Mouse (Mus musculus): Measurements from ENCODE around the gene Plscr3. TPM values are rescaled to one million over a fixed set of nuclear protein-coding genes. Genes with fewer than 3 reads are reported as not detected.
"Not testable (repeated sequence)": the region's sequence is repeated elsewhere in the genome, so short reads cannot be mapped to it uniquely, and the experiment has no call there.

Gene Plscr3
- polyA plus RNA-seq, 1 experiment from 2014 or later, result 111 TPM

DNA sequence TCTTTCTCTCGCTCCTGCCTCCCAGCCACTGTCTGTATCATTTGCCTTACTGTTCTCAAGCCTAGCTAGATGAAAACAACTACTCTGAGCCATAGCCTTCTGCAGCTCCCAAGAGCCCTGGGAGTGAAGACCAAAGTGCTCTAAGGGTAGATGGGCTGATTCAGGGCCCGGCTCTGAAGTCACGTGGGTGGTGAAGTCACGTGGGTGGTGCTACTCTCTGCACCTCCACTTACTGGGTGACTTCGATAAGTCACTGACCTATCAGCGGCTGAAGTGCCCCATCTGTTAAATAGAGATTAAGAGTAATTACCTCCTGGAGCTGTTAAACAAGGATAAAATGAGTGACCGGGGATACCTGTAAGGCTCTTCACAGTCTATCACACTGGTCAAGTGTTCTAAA lies 7.8 kb downstream of the Plscr3 start:
- no peak for DNase-seq (ENCODE audit: low spot score)
- Histone ChIP-seq H3K36me3 (replicated peaks) (peaks cover 42% of the 10 kb centered on the region), H3K27me3 (replicated peaks; ENCODE audit: low read depth, poor library complexity, severe bottlenecking) (peaks cover 32% of the 10 kb centered on the region), H3K9me3 (no peaks in the 10 kb centered on the region), H3K4me3 (0 out of 2 replicates have a peak overlapping the region, but pooled peaks have one; percentile 14), H3K27ac (replicated peaks) (0 out of 2 replicates have a peak overlapping the region, but pooled peaks have one; percentile 41), H3K4me1 (peaks cover 27% of the 10 kb centered on the region)
- 77% methylated on average over 7 of the region's 7 CpGs for WGBS

DNA sequence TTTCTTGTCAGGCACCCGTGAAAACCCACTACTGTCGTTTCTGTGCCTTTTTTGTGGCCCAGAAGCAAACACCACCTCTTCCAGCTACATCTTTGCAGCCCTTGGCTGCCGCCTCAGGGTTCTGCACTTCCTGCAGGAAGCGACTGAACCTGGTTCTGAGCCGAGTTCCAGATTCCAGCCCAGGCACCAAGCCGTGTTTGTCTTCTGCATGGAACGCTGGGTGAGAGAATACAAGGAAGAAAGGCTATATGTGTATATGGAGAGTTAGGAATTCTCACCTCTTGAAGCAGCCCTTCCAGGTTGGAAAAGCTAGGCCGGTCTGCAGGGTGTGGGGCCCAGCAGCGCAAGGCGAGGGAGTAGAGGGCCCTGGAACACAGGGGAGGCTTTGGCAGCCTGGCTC lies 8.5 kb downstream of the Plscr3 start:
- H3K4me1 ChIP-seq, result peaks cover 27% of the 10 kb centered on the region
- H3K27me3 ChIP-seq (replicated peaks; ENCODE audit: low read depth, poor library complexity, severe bottlenecking), result peaks cover 39% of the 10 kb centered on the region
- H3K9me3 ChIP-seq, result no peaks in the 10 kb centered on the region
- H3K27ac ChIP-seq (replicated peaks), result peak overlapping the region; percentile 52; the same call in 1 of the 2 replicates
- peaks cover 35% of the 10 kb centered on the region for H3K36me3 ChIP-seq (replicated peaks)
- no peak for DNase-seq (ENCODE audit: low spot score)
- WGBS, result 86% methylated on average over 10 of the region's 10 CpGs
- H3K4me3 ChIP-seq, result no peak overlapping the region

DNA sequence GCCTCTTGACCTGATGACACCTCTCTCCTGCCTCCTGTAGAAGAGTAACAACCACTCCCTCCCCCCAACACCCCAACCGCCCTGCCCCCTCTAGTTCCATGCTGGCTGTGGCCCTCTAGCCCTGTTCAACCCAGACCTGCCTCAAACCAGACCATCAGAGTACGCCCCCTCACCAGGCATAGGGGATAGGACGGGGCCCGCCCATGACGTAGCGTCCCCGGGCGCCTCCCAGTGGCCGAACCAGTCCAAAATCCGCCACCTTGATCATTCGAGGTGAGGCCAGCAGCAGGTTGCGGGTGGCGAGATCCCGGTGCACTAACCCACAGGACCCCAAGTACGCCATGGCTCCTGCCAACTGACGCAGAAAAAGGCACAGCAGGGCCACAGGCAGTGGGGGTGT lies 9.2 kb downstream of the Plscr3 start:
- H3K4me3 ChIP-seq, result peak overlapping the region; percentile 13
- 0 out of 2 replicates have a peak overlapping the region, but pooled peaks have one; percentile 11 for H3K27ac ChIP-seq (replicated peaks)
- peaks cover 29% of the 10 kb centered on the region for H3K36me3 ChIP-seq (replicated peaks)
- H3K4me1 ChIP-seq, result peaks cover 27% of the 10 kb centered on the region
- WGBS, result 23% methylated on average over 16 of the region's 16 CpGs
- peaks cover 41% of the 10 kb centered on the region for H3K27me3 ChIP-seq (replicated peaks; ENCODE audit: low read depth, poor library complexity, severe bottlenecking)
- H3K9me3 ChIP-seq, result no peaks in the 10 kb centered on the region
- DNase-seq (ENCODE audit: low spot score), result peak; percentile 77

DNA sequence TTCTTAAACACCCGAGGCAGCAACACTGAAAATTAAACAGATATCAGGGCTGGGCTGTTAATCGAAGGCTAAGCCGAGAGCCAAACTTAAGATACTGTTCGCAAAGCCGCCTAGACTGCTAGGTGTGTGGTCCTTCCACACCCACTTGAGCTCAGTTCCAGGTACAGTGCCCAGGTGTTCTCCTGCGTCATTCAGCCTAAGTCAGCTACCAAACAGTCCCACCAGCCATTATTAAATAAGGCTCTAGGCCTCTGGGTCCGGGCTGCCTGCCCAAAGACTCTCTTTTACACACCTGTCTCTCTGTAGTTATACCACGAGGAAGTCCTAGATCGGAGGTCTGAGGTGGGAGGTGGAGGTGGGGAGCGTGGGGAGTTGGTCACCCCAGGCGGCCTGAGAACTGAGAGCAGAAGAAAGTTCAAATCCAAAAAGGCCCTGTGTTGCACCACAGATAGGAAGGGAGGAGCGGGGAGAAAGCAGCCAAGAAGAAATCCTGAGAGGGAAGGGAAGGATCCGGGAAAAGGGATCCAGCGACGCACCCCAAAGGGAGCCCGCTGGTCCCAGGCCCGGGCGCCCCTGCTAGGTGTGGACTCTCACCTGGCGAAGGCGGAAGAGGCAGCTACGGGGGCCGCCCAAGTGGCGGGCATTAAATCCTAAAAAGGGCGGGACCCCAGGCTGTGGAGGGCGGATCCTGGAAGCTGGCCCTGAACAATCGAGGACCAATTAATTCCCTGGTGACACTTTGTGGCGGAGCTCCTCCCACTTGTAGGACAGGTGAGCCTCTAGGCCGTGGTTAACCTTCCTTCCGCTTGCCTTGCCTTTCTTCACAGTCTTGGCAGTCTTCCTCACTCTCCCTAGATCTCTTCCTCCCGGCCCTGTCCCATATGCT lies 12.2 kb downstream of the Plscr3 start, which contains the start of gene Tnk1:
Gene Tnk1, minus strand, starts transcription at position 618 of the 886 bp plus-strand sequence.
- 18% methylated on average over 30 of the region's 30 CpGs for WGBS
- H3K4me3 ChIP-seq, result peak within 1 kb of the TSS; percentile 41
- H3K27me3 ChIP-seq (replicated peaks; ENCODE audit: low read depth, poor library complexity, severe bottlenecking), result peaks cover 41% of the 10 kb centered on the region
- peak within 1 kb of the TSS; percentile 20; the same call in 1 of the 2 replicates for H3K27ac ChIP-seq (replicated peaks)
- H3K36me3 ChIP-seq (replicated peaks), result no peaks in the 10 kb centered on the region
- DNase-seq (ENCODE audit: low spot score), result peak; percentile 34
- peaks cover 17% of the 10 kb centered on the region for H3K4me1 ChIP-seq
- H3K9me3 ChIP-seq, result no peaks in the 10 kb centered on the region

DNA sequence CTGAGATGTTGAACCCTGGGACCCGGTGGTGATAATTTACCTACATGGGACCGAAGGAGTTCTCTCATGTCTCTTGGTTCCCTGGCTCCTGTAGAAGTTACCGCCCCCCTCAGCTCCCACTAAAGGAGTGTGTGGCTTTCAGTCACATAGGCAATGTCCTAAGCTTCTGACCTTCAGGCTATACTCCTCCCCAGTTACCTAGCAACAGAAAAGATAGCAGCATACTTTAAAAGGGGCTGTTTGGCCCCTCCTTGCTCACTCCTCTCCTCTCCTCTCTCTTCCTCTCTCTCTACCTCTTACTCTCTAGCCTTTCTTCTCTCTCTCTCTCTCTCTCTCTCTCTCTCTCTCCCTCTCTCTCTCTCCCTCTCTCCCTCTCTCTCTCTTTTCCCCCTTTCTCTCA lies 17.6 kb downstream of the Plscr3 start:
- WGBS, result 86% methylated on average over 3 of the region's 3 CpGs
- not testable (repeated sequence) for H3K36me3 ChIP-seq (replicated peaks); H3K9me3 ChIP-seq; H3K4me1 ChIP-seq; H3K4me3 ChIP-seq; H3K27ac ChIP-seq (replicated peaks); DNase-seq (ENCODE audit: low spot score)
- peaks cover 12% of the 10 kb centered on the region for H3K27me3 ChIP-seq (replicated peaks; ENCODE audit: low read depth, poor library complexity, severe bottlenecking)

DNA sequence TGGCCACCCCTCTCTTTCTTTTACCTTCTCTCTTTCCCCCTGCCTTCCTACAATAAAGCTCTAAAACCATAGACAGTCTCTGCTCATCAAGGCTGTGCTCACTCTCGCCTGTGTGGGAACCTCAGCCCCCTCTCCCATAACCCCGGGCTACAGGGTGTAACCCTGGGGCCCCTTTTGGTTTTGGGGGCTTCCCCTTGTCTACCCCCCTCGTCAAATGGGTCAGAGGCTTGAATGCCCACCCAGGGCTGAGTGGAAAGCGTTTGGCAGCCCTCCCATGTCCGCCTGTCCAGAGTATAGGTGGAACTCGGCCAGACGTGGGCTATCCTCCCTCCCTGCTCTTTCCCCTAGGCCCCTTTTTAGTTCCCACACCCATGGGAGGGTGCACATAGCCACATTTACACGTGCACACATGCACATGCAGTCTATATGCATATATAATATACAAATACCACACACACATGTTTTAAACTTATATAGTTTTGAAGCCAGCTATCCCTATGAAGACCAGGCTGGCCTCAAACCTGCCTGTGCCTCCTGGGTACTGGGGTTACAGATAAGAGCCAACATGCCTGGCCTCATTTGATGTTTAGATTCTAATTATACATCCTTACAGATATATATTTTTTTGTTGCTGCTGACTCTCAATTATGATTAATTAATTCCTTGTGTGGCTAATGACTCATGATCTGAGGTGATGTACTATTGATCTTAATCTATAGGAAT lies 18.1 kb downstream of the Plscr3 start:
- Histone ChIP-seq H3K9me3 (no peaks in the 10 kb centered on the region), H3K27ac (replicated peaks) (no peak overlapping the region), H3K4me3 (no peak overlapping the region), H3K27me3 (replicated peaks; ENCODE audit: low read depth, poor library complexity, severe bottlenecking) (peaks cover 6% of the 10 kb centered on the region), H3K36me3 (replicated peaks) (no peaks in the 10 kb centered on the region), H3K4me1 (0 out of 2 replicates have a peak, but pooled peaks cover 3% of the 10 kb centered on the region)
- no peak for DNase-seq (ENCODE audit: low spot score)
- 62% methylated on average over 8 of the region's 8 CpGs for WGBS

DNA sequence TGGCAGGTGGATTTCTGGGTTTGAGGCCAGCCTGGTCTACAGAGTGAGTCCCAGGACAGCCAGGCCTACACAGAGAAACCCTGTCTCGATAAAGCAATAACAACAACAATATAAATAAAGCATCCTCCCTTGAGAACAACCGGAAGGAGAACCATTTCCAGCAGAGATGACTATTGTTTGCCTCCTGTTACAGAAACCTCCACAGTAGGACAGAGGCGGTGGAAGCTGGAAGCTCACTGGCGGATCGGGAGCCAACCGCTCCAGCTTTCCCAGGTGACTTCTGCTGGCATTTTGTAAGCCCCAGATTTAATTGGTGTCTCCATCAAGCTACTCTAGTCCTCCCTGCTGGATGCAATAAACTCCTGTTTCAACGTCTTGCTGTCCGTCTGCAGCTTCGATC lies 19.4 kb downstream of the Plscr3 start:
- no peaks in the 10 kb centered on the region for H3K9me3 ChIP-seq
- no peak overlapping the region for H3K27ac ChIP-seq (replicated peaks)
- no peaks in the 10 kb centered on the region for H3K27me3 ChIP-seq (replicated peaks; ENCODE audit: low read depth, poor library complexity, severe bottlenecking)
- H3K36me3 ChIP-seq (replicated peaks), result no peaks in the 10 kb centered on the region
- no peak overlapping the region for H3K4me3 ChIP-seq
- DNase-seq (ENCODE audit: low spot score), result no peak
- 82% methylated on average over 9 of the region's 9 CpGs for WGBS
- 0 out of 2 replicates have a peak, but pooled peaks cover 3% of the 10 kb centered on the region for H3K4me1 ChIP-seq

DNA sequence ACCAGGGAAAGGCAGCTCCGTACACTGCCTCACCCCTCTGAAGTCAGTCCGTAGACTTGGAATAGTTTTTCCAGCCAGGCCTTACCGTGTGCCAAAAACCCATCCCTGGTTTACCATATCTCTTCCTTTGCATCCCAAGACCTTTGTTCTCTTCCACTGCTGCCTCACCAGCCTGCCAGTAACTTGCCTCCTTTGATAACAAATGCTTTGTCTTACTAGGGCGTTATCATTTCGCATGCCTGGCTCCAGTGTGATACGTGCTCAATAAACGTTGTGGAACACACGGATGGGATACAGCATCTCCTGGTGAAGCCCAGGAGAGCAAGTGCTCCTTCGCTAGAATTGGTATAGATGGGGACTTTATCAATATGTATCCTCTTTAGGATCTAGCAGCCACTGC lies 21.2 kb downstream of the Plscr3 start:
- WGBS, result 72% methylated on average over 9 of the region's 9 CpGs
- H3K36me3 ChIP-seq (replicated peaks), result no peaks in the 10 kb centered on the region
- DNase-seq (ENCODE audit: low spot score), result no peak
- 0 out of 2 replicates have a peak, but pooled peaks cover 2% of the 10 kb centered on the region for H3K27me3 ChIP-seq (replicated peaks; ENCODE audit: low read depth, poor library complexity, severe bottlenecking)
- no peaks in the 10 kb centered on the region for H3K9me3 ChIP-seq
- no peak overlapping the region for H3K27ac ChIP-seq (replicated peaks)
- H3K4me3 ChIP-seq, result no peak overlapping the region
- 0 out of 2 replicates have a peak, but pooled peaks cover 3% of the 10 kb centered on the region for H3K4me1 ChIP-seq

DNA sequence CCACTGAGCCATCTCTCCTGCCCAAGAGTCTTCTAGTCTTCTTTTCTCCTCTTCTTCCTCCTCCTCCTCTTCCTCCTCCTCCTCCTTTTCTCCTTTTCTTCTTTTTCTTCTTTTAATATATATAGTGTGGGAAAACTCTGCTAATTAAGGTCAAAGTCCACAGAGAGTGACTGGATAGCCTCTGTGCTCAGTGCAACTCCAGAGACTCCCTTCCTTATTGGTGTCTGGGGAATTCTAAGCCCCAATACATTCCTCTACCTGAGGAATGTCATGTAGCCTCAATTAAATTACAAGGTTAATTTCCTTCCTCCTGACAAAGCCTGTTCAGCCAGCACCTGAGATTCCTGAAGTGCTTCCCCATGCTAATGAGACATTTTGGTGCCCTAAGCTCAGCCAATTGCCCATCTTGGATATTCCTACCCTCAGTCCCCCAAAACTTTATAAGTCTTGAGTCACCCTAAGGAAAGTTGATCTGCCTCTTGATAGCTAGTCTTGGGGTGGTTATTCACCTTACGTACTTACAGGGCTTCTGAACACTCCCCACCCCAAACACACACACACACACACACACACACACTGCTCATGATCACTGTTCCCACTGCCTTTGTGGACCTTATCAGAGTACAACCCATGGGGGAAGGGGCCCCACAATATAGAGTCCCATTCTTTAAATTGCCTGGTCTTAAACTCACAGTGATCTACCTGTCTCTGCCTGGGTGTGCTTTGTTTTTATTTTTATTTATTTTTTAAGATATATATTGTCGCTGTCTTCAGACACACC lies 24.3 kb downstream of the Plscr3 start:
- no peak for DNase-seq (ENCODE audit: low spot score)
- 0 out of 2 replicates have a peak, but pooled peaks cover 2% of the 10 kb centered on the region for H3K27me3 ChIP-seq (replicated peaks; ENCODE audit: low read depth, poor library complexity, severe bottlenecking)
- 0 out of 2 replicates have a peak, but pooled peaks cover 3% of the 10 kb centered on the region for H3K4me1 ChIP-seq
- H3K9me3 ChIP-seq, result no peaks in the 10 kb centered on the region
- no peak overlapping the region for H3K4me3 ChIP-seq
- no peaks in the 10 kb centered on the region for H3K36me3 ChIP-seq (replicated peaks)
- 85% methylated on average over 2 of the region's 2 CpGs for WGBS
- no peak overlapping the region for H3K27ac ChIP-seq (replicated peaks)

DNA sequence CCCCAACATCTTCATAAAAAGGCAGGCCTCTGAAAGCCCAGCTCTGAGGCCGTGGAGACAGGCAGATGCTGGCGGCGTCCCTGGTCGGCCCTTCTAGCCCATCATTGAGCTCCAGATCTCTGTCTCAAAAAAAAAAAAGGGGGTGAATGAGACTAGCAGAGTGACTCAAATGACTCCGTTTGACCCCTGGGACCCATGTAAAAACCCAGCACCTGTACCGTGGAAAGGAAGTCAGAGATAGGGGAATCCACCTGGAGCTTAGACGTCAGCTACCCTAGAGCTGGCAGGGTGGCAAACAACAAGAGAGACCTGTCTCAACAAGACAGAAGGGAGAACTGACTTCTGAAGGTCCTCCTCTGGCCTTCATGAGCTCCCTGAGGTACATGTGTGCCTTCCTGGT lies 25.6 kb downstream of the Plscr3 start:
- 0 out of 2 replicates have a peak, but pooled peaks cover 2% of the 10 kb centered on the region for H3K27me3 ChIP-seq (replicated peaks; ENCODE audit: low read depth, poor library complexity, severe bottlenecking)
- H3K9me3 ChIP-seq, result no peaks in the 10 kb centered on the region
- DNase-seq (ENCODE audit: low spot score), result no peak
- no peak overlapping the region for H3K4me3 ChIP-seq
- no peak overlapping the region for H3K27ac ChIP-seq (replicated peaks)
- WGBS, result 91% methylated on average over 7 of the region's 7 CpGs
- H3K36me3 ChIP-seq (replicated peaks), result no peaks in the 10 kb centered on the region
- peaks cover 14% of the 10 kb centered on the region for H3K4me1 ChIP-seq

DNA sequence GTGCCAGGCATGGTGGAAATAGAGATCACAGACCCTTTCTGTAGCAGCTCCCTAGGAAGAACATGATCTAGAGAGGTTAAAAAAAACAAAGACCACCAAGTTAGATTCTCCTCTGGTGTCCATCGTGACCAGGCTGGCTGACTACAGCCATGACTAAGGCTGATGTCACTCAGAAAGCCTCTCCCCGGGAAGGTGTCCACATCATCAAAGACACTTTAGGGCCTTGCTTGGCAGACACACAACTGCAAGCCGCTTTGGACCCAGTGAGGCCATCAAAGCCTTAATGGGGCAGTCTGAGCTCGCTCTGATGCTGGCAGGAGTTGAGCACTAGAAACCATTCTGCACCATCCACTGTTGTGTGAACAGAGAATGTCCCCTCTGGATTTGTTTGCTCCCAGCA lies 26.3 kb downstream of the Plscr3 start:
- H3K27me3 ChIP-seq (replicated peaks; ENCODE audit: low read depth, poor library complexity, severe bottlenecking), result 0 out of 2 replicates have a peak, but pooled peaks cover 2% of the 10 kb centered on the region
- no peaks in the 10 kb centered on the region for H3K36me3 ChIP-seq (replicated peaks)
- no peak overlapping the region for H3K4me3 ChIP-seq
- peaks cover 21% of the 10 kb centered on the region for H3K4me1 ChIP-seq
- DNase-seq (ENCODE audit: low spot score), result no peak
- no peak overlapping the region for H3K27ac ChIP-seq (replicated peaks)
- WGBS, result 86% methylated on average over 4 of the region's 4 CpGs
- H3K9me3 ChIP-seq, result no peaks in the 10 kb centered on the region

DNA sequence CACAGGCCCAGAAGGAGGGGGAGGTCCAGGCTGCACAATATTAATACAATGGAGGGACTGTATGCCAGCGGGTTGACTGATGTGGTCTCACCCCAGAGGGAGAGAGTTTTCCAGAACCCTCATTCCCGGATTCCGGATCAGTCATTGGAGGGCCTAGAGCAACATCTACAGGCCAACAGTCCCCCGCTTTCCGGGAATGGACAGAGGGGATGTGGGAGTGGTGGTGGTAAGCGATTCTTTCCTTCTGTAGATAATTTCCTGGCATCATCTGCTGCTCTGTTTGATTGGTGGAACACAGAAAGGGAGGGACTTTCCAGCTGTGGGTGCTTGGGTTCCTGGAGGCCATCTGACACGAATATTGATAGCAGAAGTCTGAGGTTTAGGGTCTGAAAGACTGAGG lies 30.0 kb downstream of the Plscr3 start:
- WGBS, result 62% methylated on average over 7 of the region's 7 CpGs
- no peak for DNase-seq (ENCODE audit: low spot score)
- Histone ChIP-seq H3K27me3 (replicated peaks; ENCODE audit: low read depth, poor library complexity, severe bottlenecking) (peaks cover 19% of the 10 kb centered on the region), H3K27ac (replicated peaks) (no peak overlapping the region), H3K36me3 (replicated peaks) (no peaks in the 10 kb centered on the region), H3K4me1 (peaks cover 53% of the 10 kb centered on the region), H3K4me3 (no peak overlapping the region), H3K9me3 (no peaks in the 10 kb centered on the region)
